Mouse (Mus musculus) liver, adult (tissue): ENCODE results near the gene Plcl1.

Experiments
- GATA4 ChIP-seq: IDR thresholded peaks from 2 replicates; pipeline ENCODE4 v1.6.1; 2014; ENCODE audit warnings: mild to moderate bottlenecking, low read length; ENCODE audit not compliant: insufficient replicate concordance

Plcl1 gene

DNA sequence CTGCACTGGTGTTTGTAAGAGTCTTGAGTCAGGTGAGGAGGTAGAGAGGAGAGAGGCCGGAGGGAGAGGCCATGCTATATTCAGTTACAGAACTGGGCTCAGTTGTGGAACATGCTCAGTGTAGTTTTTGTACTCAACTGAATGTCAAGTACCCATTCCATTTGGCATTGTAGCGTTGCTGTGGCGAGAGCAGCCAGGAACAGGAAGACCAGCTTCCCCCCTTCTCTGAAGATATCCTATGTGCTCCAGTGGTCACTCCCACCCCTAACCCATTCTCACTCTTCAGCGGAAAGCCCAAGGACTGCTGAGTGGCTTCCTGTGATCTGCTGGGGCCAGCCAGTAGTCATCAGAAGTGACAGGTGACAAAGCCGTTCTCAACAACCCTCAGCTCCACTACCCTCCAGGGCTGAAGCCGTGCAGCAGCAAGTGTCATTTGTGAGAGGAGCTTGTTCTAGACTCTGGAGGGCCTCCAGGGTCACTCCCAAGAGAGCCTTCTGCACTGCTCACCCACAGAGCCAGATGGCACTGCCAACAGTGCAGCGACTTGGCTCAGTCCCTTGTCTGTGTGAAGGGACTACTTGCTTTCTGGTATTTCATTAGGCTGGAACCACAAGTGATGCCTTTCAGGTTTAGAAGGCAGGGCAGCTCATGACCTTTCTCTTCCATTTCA is 213.0 kb downstream of the Plcl1 start:
- no peak for TF ChIP-seq GATA4

DNA sequence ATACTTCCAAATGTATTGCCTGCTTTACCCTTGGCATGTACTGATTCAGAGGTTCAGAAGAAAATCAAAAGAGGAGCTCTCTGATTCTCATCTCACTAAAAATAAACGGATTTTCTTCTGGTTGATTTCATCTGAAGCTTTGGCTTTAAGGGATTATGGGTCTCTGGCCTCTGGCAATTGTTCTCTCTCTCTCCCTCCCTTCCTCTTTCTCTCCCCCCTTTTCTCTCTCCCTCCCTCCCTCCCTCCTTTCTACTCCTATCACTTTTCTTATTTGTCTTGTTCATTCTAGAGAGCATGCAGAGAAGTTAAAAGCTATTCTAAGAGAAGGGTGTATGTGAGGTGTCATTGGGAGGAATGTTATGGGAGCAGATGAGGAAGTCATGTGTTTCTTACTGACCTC is 225.8 kb downstream of the Plcl1 start:
- TF ChIP-seq GATA4, result no peak

DNA sequence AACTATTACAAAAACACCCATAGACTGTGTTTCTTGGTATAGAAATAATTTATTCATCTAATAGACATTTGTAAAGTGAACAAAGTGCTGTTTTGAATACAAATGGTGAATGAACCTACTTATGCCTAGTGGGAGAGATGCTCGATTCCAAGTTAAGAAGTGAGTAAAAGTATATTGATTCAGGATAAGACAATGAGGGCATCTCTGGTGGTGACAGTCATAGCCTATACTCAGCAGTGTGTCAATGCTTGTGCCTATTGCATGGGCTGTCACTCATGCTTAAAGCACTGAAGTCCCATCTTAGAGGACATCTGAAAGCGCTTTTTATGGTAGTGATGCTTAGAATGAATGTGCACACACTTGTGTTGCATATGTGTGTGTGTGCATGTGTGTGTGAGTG is 226.3 kb downstream of the Plcl1 start:
- no peak for TF ChIP-seq GATA4

DNA sequence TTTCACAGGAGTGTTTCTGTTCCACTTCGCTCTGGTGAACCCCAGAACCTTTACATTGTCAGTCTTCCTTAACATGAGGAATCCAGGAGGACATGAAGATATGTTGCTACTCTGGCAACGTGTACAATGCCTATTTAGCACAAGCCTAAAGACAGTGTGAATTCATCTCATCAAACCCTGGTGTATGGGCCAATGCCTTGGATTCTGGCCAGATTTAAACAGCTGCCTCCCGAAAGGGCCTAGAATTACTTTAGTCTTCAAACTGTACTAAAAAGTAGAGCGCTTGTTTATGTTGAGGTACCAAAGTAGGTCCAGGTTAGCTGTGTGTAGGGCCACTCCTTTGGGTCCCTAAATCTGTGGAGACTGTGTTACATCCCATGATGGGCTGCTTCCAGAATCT is 227.6 kb downstream of the Plcl1 start:
- TF ChIP-seq GATA4, result no peak

DNA sequence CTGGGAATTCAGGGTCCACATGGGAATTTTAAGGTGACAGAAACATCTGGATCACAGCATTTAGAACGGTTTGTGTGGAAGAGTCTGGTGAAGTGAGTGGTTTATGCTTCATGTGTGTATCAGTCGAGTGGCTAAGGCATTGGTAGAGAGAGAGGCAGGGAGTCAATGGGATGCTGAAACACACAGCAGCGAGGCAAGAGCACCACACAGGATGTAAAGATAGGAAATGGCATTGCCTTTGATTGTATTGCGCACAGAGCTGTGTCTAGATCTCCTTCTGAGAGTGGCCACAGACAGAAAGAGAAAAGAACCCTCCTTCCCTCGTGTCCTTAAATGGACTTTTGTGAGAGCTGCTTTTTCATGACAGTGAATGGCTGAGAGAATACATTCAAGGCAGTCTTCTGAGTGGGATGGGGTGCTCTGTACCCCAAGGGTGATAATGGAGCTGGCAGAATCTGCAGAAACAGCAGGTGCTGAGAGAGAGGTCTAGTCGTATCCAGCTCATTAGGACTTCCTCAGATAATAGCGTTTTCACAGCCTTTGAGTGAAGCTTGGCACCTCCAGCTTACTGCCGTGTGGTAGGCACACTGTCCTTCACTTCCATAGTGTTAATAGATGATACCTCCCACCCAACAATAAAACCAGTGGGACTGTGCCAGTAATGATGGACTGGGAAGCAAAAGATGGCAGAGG is 253.9 kb downstream of the Plcl1 start:
- no peak for TF ChIP-seq GATA4

DNA sequence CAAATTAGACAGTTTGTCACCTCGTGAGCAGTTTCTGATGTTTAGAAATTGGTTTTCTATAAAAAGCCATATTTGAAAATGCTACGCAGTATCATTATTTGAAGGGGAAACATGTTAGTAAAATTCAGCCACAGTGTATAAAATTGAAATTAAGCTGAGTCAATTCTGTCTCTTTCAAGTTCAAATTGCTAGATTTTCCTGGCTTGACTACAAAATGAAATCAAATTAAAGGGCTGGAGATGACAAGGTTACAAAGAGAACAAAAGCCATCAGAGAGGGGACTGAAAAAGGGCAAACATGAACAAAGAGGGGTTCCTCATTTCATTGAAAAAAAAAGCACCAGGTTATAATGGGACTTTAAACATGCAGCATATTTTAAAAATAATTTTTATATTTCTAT is 255.7 kb downstream of the Plcl1 start:
- TF ChIP-seq GATA4, result no peak

DNA sequence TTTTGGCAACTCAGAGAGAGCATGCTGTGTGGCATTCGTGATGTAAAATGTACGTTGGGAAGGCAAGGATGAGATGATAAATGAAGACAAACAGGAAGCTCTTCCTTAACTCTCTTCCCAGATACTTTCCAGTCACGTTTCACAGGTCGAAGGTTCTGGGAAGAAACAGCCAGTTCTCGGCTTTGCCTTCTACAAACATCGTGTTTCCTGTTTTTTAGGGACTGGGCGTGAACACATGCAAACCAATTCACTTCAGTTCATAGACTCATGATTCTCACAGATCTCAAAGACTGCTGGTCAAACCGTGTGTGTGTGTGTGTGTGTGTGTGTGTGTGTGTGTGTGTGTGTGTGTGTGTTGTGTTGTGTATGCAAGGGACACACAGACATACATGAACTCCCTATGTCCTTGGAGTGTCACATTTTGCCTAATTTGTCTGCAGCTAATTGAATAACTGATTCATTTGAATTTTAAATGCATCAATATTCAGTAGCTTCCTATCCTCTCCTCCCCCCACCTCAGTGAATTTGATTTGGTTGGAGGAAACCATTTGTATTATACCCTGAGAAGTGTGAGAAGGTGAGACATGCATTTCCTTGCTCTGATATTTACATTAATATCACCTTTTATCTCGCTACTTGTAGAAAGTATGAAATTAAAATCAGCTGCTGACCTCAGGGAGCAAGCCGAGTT is 259.6 kb downstream of the Plcl1 start:
- no peak for TF ChIP-seq GATA4

DNA sequence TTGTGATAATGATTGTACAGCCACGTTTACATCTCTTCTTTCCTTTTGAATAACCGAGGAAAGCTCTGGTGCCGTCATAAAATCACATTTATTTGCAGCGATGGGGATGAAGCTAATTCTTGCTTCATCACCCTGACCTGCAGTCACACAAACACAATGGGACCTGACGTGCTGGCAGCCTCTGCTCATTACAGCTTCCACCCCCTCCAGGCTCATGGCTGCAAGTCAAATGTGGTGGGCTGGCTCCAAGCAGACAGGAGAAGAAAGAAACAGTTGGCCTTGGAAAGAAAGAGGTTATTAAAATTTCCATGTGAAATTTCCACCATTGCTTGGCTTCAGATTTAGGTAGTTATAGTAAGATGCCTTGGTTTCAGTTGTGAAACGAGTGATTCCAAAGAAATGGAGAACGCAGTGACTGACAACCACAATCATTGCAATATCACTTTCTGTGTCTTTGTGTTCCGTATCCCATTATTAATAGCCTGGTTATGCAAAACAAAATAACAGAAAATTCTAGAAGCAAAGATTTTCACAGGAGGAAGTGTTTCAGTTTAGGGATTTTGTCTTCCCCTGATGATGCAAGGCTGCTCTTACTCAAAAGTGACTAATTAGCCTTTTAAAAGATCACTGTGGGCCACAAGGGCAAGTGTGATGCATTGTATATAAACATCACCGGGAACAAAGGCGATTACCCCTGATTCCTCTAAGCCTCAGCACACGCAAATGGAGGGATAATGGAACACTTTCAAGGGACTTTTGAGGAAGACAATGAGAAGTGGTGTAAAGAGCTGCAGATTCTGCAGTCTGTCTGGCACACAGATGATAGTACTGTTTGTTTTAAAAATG is 260.3 kb downstream of the Plcl1 start:
- TF ChIP-seq GATA4, result no peak

DNA sequence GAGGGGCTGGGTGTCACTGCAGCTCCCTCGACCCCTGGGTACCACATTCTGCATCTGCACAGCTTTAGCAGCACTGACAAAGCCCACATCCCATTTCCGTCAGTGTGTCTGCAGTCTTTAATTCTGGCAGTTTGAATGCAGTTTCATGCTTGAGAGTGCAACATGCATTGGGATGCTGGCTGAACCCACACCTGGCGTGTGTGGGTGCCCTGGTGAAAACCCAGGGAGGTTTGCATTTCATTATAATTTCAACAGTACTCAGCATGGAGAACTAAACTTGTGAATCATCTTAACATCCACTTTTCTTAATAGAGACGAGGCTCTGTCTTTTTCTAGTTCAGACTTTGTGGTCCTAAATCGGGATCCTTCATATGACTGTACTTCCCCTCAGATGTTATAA is 261.1 kb downstream of the Plcl1 start:
- no peak for TF ChIP-seq GATA4

DNA sequence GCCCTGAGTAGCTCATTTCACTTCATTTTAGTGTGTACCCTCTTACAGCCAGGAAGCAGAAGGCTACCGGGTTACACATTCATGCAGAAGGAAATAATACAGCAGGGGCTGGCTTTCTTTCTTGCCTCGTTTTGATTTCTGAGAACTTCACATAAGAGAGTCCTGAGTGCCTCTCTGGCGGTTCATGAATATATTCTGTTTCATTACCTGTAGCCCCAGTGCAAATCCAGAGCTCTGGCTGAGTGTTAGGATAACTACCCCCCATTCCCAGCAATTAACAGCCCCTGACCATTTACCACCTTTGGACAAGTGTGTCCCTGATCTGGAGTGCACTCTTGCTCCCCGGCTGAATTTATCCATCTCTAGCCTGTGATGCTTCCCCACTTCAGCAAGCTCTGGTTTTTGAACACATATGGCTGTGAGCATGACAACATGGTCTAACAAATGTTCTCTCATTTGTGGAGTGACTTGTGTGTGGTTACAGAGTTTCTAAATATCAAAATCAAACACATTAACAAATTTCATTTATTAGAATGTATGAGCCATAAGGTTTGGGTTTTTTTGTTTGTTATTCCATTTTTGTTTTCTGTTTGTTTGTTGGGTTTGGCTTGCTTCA is 263.0 kb downstream of the Plcl1 start:
- no peak for TF ChIP-seq GATA4

DNA sequence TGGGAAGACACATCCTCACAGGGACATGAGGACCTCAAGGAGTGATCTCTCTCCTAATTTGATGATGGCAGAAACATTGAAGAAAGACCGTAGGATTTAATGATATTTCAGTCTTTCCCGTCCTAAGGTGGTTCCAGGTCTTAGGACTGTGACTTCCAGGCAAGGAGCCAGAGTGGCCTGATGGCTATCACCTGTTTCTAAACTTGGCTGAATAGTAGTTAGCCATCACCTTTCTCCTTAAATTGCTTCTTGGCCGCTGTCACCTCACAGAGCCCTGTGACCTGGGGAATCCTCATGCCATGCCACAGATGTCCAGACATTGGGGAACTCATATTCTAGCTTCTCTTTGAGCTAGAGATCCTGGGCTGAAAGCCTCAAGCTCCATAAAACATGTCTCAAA is 277.0 kb downstream of the Plcl1 start:
- TF ChIP-seq GATA4, result no peak

DNA sequence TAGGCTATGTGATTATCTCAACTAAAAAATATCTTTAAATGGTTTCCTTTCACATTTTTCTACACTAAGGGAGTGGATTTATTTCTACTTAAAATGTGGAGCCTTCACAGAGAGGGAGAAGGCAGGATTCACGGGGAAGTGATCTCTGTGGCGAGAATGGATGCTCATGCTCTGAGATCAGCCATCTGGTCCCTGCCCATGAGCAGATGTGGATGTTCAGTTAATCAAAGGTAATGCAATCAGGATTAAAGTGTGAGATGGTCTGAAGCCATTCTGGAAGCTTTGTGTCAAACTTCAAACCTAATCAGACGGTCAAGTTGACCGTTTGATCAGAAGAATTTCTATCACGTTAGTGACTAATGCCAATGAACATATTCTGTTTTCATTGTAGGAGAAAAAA is 280.5 kb downstream of the Plcl1 start:
- TF ChIP-seq GATA4, result no peak

DNA sequence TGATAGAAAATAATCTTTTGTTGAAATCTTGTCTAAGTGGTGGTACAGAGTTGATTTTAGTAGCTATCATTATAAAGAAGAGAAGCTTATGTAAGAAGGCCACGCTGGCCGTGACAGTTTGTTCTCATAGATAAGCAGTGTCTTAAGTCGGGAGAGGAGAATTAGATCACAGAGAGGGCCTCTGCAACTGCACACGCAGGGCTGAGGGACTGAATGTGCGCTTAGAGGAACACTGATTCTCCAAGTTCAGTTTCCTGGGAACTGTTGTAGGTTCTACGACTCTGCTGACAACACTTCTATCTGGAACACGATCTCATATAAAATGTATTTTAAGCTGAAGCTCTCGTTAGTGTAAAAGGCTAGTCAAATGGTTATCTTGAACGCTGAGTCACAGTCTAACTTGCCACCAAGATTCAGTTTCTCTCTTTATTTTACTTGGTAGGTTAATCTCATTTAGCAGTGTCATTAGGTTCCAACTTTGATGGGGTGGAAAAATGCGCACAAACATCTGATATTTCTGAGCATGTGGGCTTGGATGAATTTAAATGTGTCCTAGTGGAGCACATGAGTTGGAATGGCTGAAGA is 288.0 kb downstream of the Plcl1 start:
- TF ChIP-seq GATA4, result no peak

DNA sequence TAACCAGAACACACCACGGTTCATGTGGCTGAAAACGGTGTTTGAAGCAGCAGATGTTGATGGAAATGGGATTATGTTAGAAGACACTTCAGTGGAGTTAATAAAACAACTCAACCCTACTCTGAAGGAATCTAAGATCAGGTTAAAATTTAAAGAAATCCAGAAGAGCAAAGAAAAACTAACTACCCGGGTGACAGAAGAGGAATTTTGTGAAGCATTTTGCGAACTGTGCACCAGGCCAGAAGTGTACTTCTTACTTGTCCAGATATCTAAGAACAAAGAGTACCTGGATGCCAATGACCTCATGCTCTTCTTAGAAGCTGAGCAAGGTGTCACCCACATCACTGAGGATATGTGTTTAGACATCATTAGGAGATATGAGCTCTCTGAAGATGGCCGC is 290.5 kb downstream of the Plcl1 start:
- TF ChIP-seq GATA4, result no peak

DNA sequence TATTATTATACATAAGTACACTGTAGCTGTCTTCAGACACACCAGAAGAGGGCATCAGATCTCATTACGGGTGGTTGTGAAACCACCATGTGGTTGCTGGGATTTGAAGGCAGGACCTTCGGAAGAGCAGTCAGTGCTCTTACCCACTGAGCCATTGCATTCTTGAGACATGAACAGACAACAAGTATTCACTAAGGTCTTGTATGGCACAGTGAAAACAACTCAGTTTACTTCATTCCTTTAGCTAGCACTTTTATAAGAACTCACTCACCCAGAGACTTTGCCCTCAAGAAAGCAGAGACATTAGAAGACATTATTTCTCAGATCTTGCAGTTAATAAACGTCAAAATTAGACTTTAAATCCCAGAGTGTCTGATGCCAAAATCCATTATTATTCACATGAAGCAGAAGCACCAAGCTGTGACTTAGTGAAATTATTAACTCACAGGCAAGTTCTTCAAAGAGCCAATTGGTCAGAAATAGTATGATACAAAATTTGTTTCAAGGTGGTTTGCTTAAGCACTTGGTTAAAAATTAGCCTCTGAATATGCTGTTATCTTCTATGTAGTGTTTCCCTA is 293.8 kb downstream of the Plcl1 start:
- no peak for TF ChIP-seq GATA4

DNA sequence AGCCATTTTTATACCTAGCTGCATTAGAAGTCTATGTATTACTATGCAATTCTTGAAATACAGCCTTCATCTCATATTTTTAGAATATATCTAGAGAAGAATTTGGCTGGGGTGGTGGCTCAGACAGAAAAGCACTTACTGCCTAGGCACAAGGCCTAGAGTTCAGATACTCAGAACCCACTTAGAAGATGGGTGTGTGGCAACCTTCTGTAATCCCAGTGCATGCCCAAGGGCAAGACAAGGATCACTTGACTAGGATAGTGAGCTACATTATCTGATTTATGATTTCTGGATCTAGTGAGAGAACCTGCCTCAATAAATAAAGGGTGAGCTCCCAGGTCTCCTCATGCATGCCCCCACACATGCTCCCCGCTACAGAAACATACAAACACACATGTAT is 294.3 kb downstream of the Plcl1 start:
- TF ChIP-seq GATA4, result no peak
